Mouse (Mus musculus) central nervous system, embryonic 14 days (tissue): Measurements from ENCODE around the gene Irgc1. TPM values are rescaled to one million over a fixed set of nuclear protein-coding genes. Genes with fewer than 3 reads are reported as not detected.

Source experiments
- polyA plus RNA-seq: library from polyadenylated mRNA; depleted of rRNA; stranded (reverse); fragments of >200 nt; gene quantifications from 2 replicates; pipeline ENCODE4 v1.2.3, GENCODE M21; 2012; rRNA removed

Irgc1 gene
- not detected in 2 replicates for polyA plus RNA-seq

GRCm38 (mm10) chr7:24451855-24452311 is at the start of gene Irgc1:
Gene Irgc1, minus strand, starts transcription at chr7:24452297.

GRCm38 (mm10) chr7:24481474-24482207 is 29.5 kb upstream of the Irgc1 start, which contains the start of gene Cadm4:
Gene Cadm4, plus strand, starts transcription at chr7:24482023.

GRCm38 (mm10) chr7:24462388-24463319 is 10.6 kb upstream of the Irgc1 start, which contains the start of gene Plaur:
Gene Plaur, plus strand, starts transcription at chr7:24462484.

GRCm38 (mm10) chr7:24399256-24400081 is 52.6 kb downstream of the Irgc1 start, which contains the start of gene Smg9:
Gene Smg9, plus strand, starts transcription at chr7:24399619.

Other genes starting within 250 kb of the Irgc1 start
- gene Zfp111, start 240.9 kb downstream of the Irgc1 start, polyA plus RNA-seq: 5.0 and 5.3 TPM in 2 replicates
- 3.3 and 3.7 TPM in 2 replicates for gene Zfp109, start 214.7 kb downstream of the Irgc1 start, polyA plus RNA-seq
- 3.5 and 3.7 TPM in 2 replicates for gene Zfp108, start 197.5 kb downstream of the Irgc1 start, polyA plus RNA-seq
- 7.4 and 7.7 TPM in 2 replicates for gene Zfp93, start 181.9 kb downstream of the Irgc1 start, polyA plus RNA-seq
- 44.8 and 45.5 TPM in 2 replicates for gene Zfp61, start 151.1 kb downstream of the Irgc1 start, polyA plus RNA-seq
- gene Zfp94, start 135.6 kb downstream of the Irgc1 start, polyA plus RNA-seq: 22.7 and 24.5 TPM in 2 replicates
- 0.09 and 0.11 TPM in 2 replicates for gene Tescl, start 118.4 kb downstream of the Irgc1 start, polyA plus RNA-seq
- not detected in 2 replicates for gene Lypd5, start 103.1 kb downstream of the Irgc1 start, polyA plus RNA-seq
- 0.88 and 2.0 TPM in 2 replicates for gene Kcnn4, start 82.0 kb downstream of the Irgc1 start, polyA plus RNA-seq
- gene Smg9, start 52.7 kb downstream of the Irgc1 start, polyA plus RNA-seq: 61.7 and 66.7 TPM in 2 replicates
- gene Plaur, start 10.2 kb upstream of the Irgc1 start, polyA plus RNA-seq: 2.0 and 3.5 TPM in 2 replicates
- 219 and 267 TPM in 2 replicates for gene Cadm4, start 29.7 kb upstream of the Irgc1 start, polyA plus RNA-seq
- gene Zfp428, start 54.7 kb upstream of the Irgc1 start, polyA plus RNA-seq: 237 and 300 TPM in 2 replicates
- gene AC161166.1, start 60.2 kb upstream of the Irgc1 start, polyA plus RNA-seq: not detected in 2 replicates
- gene Irgq, start 78.4 kb upstream of the Irgc1 start, polyA plus RNA-seq: 40.1 and 42.5 TPM in 2 replicates
- gene Pinlyp, start 93.8 kb upstream of the Irgc1 start, polyA plus RNA-seq: 0.15 and 0.32 TPM in 2 replicates
- gene Xrcc1, start 94.0 kb upstream of the Irgc1 start, polyA plus RNA-seq: 87.2 and 95.1 TPM in 2 replicates
- gene Ethe1, start 135.2 kb upstream of the Irgc1 start, polyA plus RNA-seq: 15.3 and 15.7 TPM in 2 replicates
- 4.1 and 5.7 TPM in 2 replicates for gene Zfp575, start 135.3 kb upstream of the Irgc1 start, polyA plus RNA-seq
- 0.17 and 0.85 TPM in 2 replicates for gene Phldb3, start 158.5 kb upstream of the Irgc1 start, polyA plus RNA-seq
- gene Lypd3, start 184.3 kb upstream of the Irgc1 start, polyA plus RNA-seq: 0.15 and 2.2 TPM in 2 replicates
- gene Tex101, start 224.4 kb upstream of the Irgc1 start, polyA plus RNA-seq: not detected in 2 replicates